ENCODE assay signal across 9 mouse cellular contexts in the genomic region with DNA sequence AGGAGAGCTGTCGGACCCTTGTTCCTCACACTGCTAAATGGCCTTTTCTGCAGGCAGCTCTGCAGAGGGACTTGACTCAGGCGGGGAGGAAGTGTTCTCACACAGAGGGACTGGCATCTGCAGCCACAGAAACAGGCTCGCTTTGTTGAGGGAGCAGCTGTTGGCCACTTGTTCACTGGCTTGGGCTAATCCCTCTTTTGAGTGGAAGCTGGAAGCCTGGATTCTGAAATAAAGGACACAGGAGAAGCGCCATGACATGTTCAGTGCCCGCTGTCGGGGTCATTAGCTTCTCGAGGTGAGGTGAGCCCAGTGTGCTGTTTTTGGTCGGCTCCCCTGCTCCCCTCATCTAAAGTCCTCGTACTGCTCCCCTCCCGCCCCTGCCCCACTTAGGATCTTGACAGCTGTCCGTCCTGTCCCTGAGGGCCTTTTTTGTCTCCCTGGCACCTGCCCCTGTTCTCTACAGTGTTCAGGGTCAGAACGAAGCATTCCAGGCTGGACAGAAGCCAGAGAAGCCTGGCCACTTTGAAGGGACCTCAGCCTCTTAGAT. TPM values are rescaled to one million over a fixed set of nuclear protein-coding genes. Genes with fewer than 3 reads are reported as not detected.
A peak's percentile ranks its signal among the peaks of the same experiment; 100 is the strongest.
DNase-seq lines count a peak whose midpoint lies in the region; ATAC-seq lines count a peak whose summit lies in the region.
"Had no signal": no experiment of that assay in that cellular context is flagged by ENCODE, and none has a peak within 500 bp of the region (broad histone marks: within the 10 kb centered on the region; RNA-seq: fewer than 3 reads in every experiment).

No protein-coding gene starts in this region.

- ATAC-seq in frontal cortex, adult (ENCODE audit: low TSS enrichment) = peak; percentile 68

- no peak for DNase-seq in frontal cortex, postnatal 25 days (ENCODE audit: low spot score in 2 of 2)
- peak; percentile 53 for DNase-seq in adrenal gland, postnatal 14 days
- peak; percentile 56 for DNase-seq in forelimb bud, embryonic 11.5 days (ENCODE audit: low read depth, low spot score)
- DNase-seq in layer of hippocampus, postnatal 36 days = peak; percentile 55 to 69
- DNase-seq in right cerebral cortex, postnatal 36 days (ENCODE audit: low spot score in 2 of 2) = peak; percentile 20 to 34
- DNase-seq in kidney, adult 18-20 months = no peak
- DNase-seq in testis, postnatal 10 days (ENCODE audit: low spot score) = no peak

RNA-seq across cellular contexts. Expression of gene Rgs16, which starts 36.6 kb away (rescaled TPM):
- 2.9 TPM in 2 replicates for total RNA-seq in adrenal gland, postnatal 14 days (2021)
- 1 to 10 TPM; 6.4 to 7.0 TPM for total RNA-seq in layer of hippocampus, postnatal 36 days (2021)
- total RNA-seq: common myeloid progenitor, adult 5-6 weeks had no signal

RNA-seq across cellular contexts. Expression of gene Rnasel, which starts 45.7 kb away (rescaled TPM):
- total RNA-seq in adrenal gland, postnatal 14 days (2021) = 10.0 and 13.1 TPM in 2 replicates
- 1 to 10 TPM; 5.9 to 6.8 TPM for total RNA-seq in layer of hippocampus, postnatal 36 days (2021)

RNA-seq across cellular contexts. Expression of gene Rgs8, which starts 50.7 kb away (rescaled TPM):
- total RNA-seq in adrenal gland, postnatal 14 days (2021) = 0.07 and 0.41 TPM in 2 replicates
- 10 to 100 TPM; 76.1 to 76.4 TPM for total RNA-seq in layer of hippocampus, postnatal 36 days (2021)

Comparison
In these comparisons a context has a peak if more than half of its experiments do, and no peak if none do; other contexts are left out.
1. DNase-seq: peak in adrenal gland, postnatal 14 days (single experiment), forelimb bud, embryonic 11.5 days (single experiment), layer of hippocampus, postnatal 36 days (2 of 2) and right cerebral cortex, postnatal 36 days (2 of 2); none in frontal cortex, postnatal 25 days (0 of 2), kidney, adult 18-20 months (single experiment) and testis, postnatal 10 days (single experiment).
2. RNA of gene Rgs8, which starts 50.7 kb away (total RNA-seq): 76.1 to 76.4 TPM in layer of hippocampus, postnatal 36 days; 0.07 to 0.41 TPM in adrenal gland, postnatal 14 days; every median in the first group is over 10 times any median in the second.